Mouse (Mus musculus) olfactory bulb, adult 2 months (tissue): ENCODE results near the gene Cox5b.

Experiments
- CTCF ChIP-seq: fragments of 200-500 bp; IDR thresholded peaks from 2 replicates; pipeline ENCODE4 v1.5.1; 2012; ENCODE audit warnings: low read depth, mild to moderate bottlenecking, low read length, moderate library complexity; ENCODE audit not compliant: insufficient read depth
- POLR2A ChIP-seq: fragments of 200-500 bp; IDR thresholded peaks from 2 replicates; pipeline ENCODE4 v1.6.1; 2012; ENCODE audit warnings: mild to moderate bottlenecking, low read depth, low read length, moderate library complexity; ENCODE audit not compliant: insufficient read depth

DNA sequence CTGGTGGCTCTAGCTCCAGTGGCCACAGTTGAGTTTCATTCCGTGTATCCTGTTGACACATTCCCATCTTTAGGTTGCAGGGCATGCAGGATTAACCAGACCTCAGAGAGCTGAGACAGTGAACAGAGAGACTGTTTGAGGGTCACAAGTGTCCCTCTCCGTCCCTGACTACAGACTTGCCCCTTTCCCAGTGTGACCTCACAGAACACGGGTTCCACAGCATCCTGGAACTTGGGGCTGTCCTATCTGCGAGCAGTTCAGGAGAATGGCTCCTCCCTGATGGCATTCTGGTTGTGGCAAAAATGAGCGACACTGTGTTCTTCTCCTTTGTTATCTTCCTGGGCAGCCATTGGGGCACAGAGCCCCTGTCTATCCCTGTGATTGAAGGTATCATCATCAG, 23.1 kb downstream of the Cox5b start, which contains the start of gene Actr1b:
- TF ChIP-seq POLR2A (no peak), CTCF (no peak)
